Mouse (Mus musculus): ENCODE results near the gene Supt4a.

The Supt4a gene

DNA sequence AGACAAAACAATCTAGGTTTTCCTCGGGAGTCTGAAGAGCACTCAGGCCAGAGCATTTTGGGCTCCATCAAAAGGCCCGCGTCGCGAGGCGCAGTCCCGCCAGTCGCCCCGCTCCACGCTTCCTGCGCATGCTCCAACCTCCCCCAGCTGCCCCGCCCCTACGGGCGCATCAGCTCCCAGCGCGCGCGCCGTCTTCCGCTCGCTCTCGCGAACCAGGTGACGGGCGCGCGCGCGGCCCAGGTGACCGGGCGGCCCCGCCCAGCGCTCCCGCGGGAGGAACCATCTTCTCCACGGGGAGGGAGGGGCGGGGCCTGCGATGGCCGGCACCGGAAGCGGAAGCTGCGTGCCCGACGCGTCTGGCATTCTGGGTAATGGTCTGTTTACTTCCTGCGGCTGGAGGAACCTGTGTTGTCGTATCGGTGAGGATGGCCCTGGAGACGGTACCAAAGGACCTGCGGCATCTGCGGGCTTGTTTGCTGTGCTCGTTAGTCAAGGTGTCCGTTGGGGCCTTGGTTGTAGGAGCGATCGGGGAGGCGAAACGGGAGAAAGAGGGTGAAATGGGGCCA lies at the start of gene Supt4a:
Gene Supt4a (plus strand): TSS at position 378 of the 566 bp plus-strand sequence.
- DNase-seq = peak; percentile 96 to 99

DNA sequence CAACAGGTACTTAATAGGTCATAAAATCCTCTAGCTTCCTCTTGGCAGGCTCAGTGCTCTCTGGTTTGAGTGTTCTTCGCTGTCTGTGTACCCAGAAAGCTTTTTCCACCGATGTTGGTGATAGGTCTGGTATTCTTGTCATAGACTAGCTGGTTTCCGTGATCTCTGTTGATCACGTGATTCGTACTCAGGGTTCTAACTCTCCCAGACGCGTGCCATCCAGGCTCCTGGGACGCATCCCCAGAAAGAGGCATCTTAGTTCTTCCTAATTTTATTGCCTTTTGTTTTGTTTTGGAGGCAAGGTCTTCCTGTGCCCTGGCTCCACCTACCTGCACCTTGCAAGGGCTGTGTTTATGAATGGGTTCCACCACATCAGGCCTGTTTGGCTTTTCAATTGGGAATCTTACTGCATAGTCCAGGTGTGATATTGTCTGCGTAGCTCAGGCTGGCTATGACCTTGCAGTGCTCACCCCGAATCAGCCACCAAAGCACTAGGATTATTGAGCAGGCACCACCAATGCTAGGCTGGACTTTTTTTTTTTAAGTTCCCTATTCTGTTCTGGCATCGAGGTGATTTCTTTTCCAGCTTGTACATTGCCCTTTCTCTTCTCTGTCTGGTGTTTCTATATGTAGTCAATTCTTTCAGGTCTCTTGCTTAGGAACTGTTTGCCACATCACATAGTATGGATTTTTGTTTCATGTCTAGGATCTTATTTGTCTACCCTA lies 48.7 kb upstream of the Supt4a start:
- no peak for DNase-seq

- DNase-seq = peak; percentile 70 to 82
Measured at GRCm38 (mm10) chr11:87689402-87689808, 47.9 kb upstream of the Supt4a start.

DNA sequence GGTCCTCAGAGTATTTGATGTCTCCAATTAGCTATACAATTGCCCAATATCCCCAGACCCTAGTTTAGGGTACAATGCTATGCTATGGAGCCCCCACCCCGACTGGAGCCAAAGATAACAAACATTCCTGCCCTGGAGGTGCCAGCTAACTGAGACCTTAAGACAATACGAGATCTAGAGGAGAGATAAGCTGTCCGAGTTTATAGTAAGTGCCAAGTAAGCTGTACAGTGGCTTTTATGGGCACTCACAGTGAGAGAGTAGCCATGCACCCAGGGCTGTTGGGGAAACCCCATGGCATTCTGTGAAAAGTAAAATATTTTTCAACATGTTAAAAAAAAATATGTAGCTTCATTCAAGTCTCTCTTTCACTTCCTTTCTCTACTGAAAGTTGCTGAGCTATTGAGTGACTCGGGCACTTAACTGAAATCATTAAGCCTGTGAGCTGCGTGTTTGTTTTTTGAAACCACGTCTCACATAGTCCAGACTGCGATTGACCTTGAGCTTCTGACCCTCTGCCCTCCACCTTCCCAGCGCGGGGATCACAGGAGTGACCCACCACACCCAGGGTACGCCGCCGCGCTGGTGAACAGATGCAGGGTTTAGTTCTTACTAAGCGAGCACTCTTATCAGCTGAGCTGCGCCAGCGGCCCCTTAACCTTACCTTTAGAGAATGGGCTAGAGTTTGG lies 47.2 kb upstream of the Supt4a start:
- DNase-seq = peak in 1 of 2 experiments; percentile 23

GRCm38 (mm10) chr11:87697131-87697682 lies 40.1 kb upstream of the Supt4a start:
- no peak for DNase-seq

GRCm38 (mm10) chr11:87698126-87698525 lies 39.2 kb upstream of the Supt4a start:
- no peak for DNase-seq

GRCm38 (mm10) chr11:87701108-87701507 lies 36.2 kb upstream of the Supt4a start:
- no peak for DNase-seq

- DNase-seq = peak in 1 of 2 experiments; percentile 24
Measured at GRCm38 (mm10) chr11:87701877-87702620, 35.3 kb upstream of the Supt4a start.

DNA sequence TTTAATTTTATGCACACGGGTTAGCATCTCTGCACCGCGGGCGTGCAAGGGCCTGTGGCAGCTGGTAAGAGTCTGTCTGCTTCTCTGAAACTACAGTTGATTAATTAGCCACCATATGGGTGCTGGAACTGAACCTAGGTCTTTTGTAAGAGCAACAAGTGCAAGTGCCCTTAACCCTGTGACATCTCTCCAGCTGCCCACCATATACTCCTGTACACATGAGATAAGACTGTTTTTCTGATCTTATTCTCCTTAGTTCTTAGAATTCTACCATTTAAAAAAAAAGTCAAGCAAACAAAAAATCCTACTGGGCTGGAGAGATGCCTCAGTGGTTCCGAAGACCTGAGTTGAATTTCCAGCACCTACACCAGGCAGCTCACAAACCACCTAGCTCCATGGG lies 33.7 kb upstream of the Supt4a start:
- no peak for DNase-seq

GRCm38 (mm10) chr11:87704289-87704688 lies 33.1 kb upstream of the Supt4a start:
- DNase-seq = peak; percentile 66 to 76

DNA sequence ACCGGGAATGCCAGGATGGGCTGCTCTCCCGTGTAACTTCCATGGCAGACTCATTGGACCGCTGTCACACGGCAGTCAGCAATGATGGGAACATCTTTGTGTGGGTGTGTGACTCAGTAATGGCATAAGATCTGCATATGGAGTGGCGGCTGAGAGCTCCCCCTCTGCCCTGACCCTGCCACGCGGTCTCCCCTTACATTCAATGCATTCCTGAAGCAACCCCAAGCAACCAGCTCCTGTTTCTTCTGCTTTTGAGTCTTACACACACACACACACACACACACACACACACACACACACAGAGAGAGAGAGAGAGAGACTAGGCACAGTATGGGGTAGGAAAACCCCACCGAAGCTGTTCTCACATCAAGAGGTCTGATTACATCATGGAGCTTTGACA lies 29.8 kb upstream of the Supt4a start:
- no peak for DNase-seq

GRCm38 (mm10) chr11:87708979-87709378 lies 28.4 kb upstream of the Supt4a start:
- no peak for DNase-seq

GRCm38 (mm10) chr11:87709513-87710261 lies 27.7 kb upstream of the Supt4a start:
- peak; percentile 77 to 78 for DNase-seq

DNA sequence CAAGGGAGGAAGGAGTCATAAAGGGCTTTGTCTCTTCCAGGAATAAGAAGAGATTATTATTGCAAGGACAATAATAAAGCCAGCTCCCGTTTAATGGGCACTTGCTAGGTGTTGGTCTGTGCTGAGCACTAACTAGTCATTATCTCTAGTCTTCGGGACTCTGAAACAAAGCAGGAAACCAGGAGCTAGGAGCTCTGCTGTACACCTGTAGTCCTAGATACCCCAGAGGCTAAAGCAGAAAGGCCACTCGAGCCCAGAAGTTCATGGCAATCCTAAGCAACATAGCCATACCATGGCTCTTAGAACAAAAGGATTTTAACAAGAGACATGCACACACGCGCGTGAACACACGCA lies 27.1 kb upstream of the Supt4a start:
- DNase-seq = no peak

- DNase-seq = no peak
Measured at GRCm38 (mm10) chr11:87712188-87712587, 25.2 kb upstream of the Supt4a start.

GRCm38 (mm10) chr11:87715999-87716398 lies 21.4 kb upstream of the Supt4a start:
- no peak for DNase-seq

DNA sequence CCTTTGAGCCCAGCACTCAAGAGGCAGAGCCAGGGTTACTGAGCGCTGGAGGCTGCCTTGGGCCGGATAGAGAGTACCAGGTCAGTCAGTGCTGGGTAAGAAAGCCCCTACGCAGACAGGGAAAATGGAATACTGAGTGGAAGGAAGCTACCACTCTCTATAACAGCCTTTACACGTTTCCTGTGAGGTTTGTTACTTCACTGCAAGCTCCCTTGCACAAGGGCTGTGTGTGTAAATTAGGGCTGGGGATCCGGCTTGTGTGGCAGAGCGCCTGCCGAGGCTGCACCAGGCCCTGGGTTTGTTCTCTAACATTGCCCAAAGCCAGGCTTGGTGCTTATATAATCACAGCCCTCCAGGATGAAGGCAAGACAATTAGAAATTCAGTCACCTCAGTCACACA lies 17.8 kb upstream of the Supt4a start:
- DNase-seq = no peak

GRCm38 (mm10) chr11:87720324-87720723 lies 17.0 kb upstream of the Supt4a start:
- no peak for DNase-seq

- DNase-seq = no peak
Measured at GRCm38 (mm10) chr11:87720839-87721238, 16.5 kb upstream of the Supt4a start.

- no peak for DNase-seq
Measured at GRCm38 (mm10) chr11:87722168-87722567, 15.2 kb upstream of the Supt4a start.

DNA sequence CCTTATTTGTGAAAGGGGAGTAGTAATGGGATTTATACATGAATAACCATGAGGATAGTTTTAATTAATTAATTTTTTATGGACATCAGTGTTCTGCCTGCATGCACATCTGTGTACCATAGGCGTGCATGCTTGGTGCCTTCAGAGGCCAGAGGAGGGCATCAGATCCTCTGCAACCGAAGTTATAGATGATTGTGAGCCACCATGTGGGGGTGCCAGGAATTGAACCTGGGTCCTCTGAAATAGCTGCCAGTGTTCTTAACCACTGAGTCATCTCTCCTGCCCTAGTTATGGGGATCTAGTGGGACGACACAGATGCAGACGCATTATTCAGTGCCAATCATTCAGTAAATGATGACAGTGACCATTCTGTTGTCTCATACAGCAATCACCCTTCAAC lies 14.5 kb upstream of the Supt4a start:
- no peak for DNase-seq

DNA sequence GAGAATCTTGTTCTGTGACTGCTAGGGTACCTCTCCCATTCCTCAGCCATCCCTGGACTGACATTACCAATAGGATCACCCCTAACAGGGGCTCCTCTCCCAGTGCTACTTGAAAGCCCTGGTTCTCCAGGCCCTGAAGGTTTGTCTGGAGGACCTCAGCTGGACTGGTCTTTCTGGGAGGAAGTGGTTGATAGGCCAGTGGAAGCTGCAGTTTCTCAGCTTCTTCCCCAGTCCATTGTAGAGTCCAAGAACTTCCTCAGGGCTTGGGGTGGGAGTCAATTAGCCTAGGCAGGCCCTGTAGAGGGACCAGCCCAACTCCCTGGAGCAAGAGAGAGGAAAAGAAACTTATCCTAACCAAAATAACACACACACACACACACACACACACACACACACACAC lies 11.8 kb upstream of the Supt4a start:
- no peak for DNase-seq

All from kidney, postnatal 36 days (tissue).